Mouse (Mus musculus): ENCODE data around the gene Mindy4. TPM values are rescaled to one million over a fixed set of nuclear protein-coding genes. Genes with fewer than 3 reads are reported as not detected.

Mindy4 gene
- total RNA-seq, 1 experiment, result 3.0 TPM

DNA sequence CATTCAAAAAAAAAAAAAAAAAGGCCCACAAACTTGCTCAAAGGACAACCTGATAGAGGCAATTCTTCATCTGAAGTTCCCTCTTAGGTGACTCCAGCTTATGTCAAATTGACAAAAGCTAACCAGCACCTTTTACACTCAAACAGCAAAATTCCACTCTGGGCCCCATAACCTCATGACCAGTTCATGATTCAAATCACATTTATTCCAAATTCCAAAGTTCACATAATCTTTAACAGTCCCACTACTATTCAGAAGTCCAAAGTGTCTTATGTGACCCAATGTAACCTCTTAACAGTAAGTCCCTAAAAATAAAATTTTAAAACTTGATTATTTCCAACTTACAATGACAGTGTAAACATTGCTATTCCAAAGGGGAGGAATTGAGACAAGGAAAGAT lies 13.8 kb upstream of the Mindy4 start:
- in situ Hi-C loops (cut with MboI; ENCODE audit: low sequenced_read_pairs in 2 of 2, unreplicated experiment in 2 of 2), result no loop called here
- no peaks in the 10 kb centered on the region for H3K9me3 ChIP-seq (ENCODE audit: control insufficient read depth, insufficient read depth, low read depth, low read length)

DNA sequence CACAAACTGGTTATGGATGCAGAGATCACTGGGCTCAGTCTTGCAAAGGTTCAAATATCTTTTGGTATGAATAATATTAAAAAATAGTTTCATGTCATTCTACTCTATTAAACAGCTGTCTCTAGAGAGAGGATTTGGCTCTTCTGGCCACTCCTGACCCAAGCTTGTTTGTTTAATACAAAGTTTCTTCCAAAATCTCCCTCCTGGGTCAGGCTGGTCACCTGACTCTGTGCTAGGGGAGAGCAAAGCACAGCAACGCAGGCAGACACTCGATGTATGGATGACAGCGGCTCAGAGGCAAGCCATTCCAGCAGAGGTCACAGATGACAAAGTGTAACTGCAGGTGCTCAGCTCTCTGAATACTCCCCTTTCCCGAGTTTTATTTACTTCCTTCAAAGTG lies 11.6 kb upstream of the Mindy4 start:
- H3K36me3 ChIP-seq (ENCODE audit: control insufficient read depth, insufficient read depth, low read length, poor library complexity, severe bottlenecking), result no peaks in the 10 kb centered on the region
- no peaks in the 10 kb centered on the region for H3K4me1 ChIP-seq (ENCODE audit: control insufficient read depth in 2 of 2, insufficient read depth in 2 of 2, low read length in 2 of 2, poor library complexity in 1 of 2)
- no peak for DNase-seq (ENCODE audit: low read depth, low spot score)
- no peak for TF ChIP-seq ZNF384 (IDR thresholded peaks at IDR 0.05; ENCODE audit: low read depth, low read length)
- no peak for TF ChIP-seq MAFK (IDR thresholded peaks at IDR 0.05; ENCODE audit: insufficient read depth, low read depth, low read length)
- TF ChIP-seq HCFC1 (IDR thresholded peaks at IDR 0.05; ENCODE audit: borderline replicate concordance, insufficient read depth, low read length), result no peak
- TF ChIP-seq CHD2 (IDR thresholded peaks at IDR 0.05; ENCODE audit: low read depth, low read length), result no peak
- no peak for TF ChIP-seq ZC3H11A (IDR thresholded peaks at IDR 0.05; ENCODE audit: borderline replicate concordance, low read depth, low read length)
- no peaks in the 10 kb centered on the region; the same call in 1 of the 2 replicates for H3K9me3 ChIP-seq (ENCODE audit: control insufficient read depth, insufficient read depth, low read depth, low read length)
- H3K9ac ChIP-seq (ENCODE audit: insufficient read depth, low read depth, low read length, poor library complexity, severe bottlenecking), result no peak overlapping the region
- H3K27ac ChIP-seq (ENCODE audit: insufficient read depth, low read depth, low read length, poor library complexity, severe bottlenecking), result no peak overlapping the region
- in situ Hi-C loops (cut with MboI; ENCODE audit: low sequenced_read_pairs in 2 of 2, unreplicated experiment in 2 of 2), result no loop called here
- no peak overlapping the region for H3K4me3 ChIP-seq (ENCODE audit: insufficient read depth in 1 of 2, low read depth in 1 of 2, low read length in 2 of 2, poor library complexity in 1 of 2, severe bottlenecking in 1 of 2)

More for the DNA sequence above, 13.8 kb upstream of the Mindy4 start:
- no peak overlapping the region for H3K4me3 ChIP-seq (ENCODE audit: insufficient read depth in 1 of 2, low read depth in 1 of 2, low read length in 2 of 2, poor library complexity in 1 of 2, severe bottlenecking in 1 of 2)
- TF ChIP-seq ZC3H11A (IDR thresholded peaks at IDR 0.05; ENCODE audit: borderline replicate concordance, low read depth, low read length), result no peak
- no peak for TF ChIP-seq HCFC1 (IDR thresholded peaks at IDR 0.05; ENCODE audit: borderline replicate concordance, insufficient read depth, low read length)
- TF ChIP-seq CHD2 (IDR thresholded peaks at IDR 0.05; ENCODE audit: low read depth, low read length), result no peak
- no peak for TF ChIP-seq MAFK (IDR thresholded peaks at IDR 0.05; ENCODE audit: insufficient read depth, low read depth, low read length)
- no peak for TF ChIP-seq ZNF384 (IDR thresholded peaks at IDR 0.05; ENCODE audit: low read depth, low read length)
- H3K9ac ChIP-seq (ENCODE audit: insufficient read depth, low read depth, low read length, poor library complexity, severe bottlenecking), result no peak overlapping the region
- no peak overlapping the region for H3K27ac ChIP-seq (ENCODE audit: insufficient read depth, low read depth, low read length, poor library complexity, severe bottlenecking)
- no peak for DNase-seq (ENCODE audit: low read depth, low spot score)
- no peaks in the 10 kb centered on the region for H3K4me1 ChIP-seq (ENCODE audit: control insufficient read depth in 2 of 2, insufficient read depth in 2 of 2, low read length in 2 of 2, poor library complexity in 1 of 2)
- no peaks in the 10 kb centered on the region for H3K36me3 ChIP-seq (ENCODE audit: control insufficient read depth, insufficient read depth, low read length, poor library complexity, severe bottlenecking)

DNA sequence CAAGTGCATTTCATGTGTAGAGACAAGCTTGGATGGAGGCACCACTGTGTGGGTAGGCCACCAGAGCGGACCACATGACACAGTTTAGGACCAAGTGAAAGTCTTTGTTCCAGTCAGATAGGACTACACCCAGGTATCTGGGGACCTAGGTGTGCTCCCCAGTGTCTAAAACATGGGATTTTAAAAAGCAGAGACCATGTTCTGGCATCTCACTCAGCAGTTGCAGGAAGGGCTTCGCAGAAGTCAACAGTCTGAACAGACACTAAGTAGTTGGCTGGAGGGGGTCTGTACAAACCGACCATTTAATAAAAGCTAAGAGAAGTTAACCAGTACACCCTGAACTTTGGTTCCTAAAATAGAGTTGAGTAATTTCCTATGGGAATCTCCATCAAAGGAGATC lies 10.0 kb upstream of the Mindy4 start:
- TF ChIP-seq CHD2 (IDR thresholded peaks at IDR 0.05; ENCODE audit: low read depth, low read length) (no peak), ZNF384 (IDR thresholded peaks at IDR 0.05; ENCODE audit: low read depth, low read length) (no peak), ZC3H11A (IDR thresholded peaks at IDR 0.05; ENCODE audit: borderline replicate concordance, low read depth, low read length) (no peak), MAFK (IDR thresholded peaks at IDR 0.05; ENCODE audit: insufficient read depth, low read depth, low read length) (no peak), HCFC1 (IDR thresholded peaks at IDR 0.05; ENCODE audit: borderline replicate concordance, insufficient read depth, low read length) (no peak)
- Histone ChIP-seq H3K27ac (ENCODE audit: insufficient read depth, low read depth, low read length, poor library complexity, severe bottlenecking) (no peak overlapping the region), H3K9me3 (ENCODE audit: control insufficient read depth, insufficient read depth, low read depth, low read length) (no peaks in the 10 kb centered on the region; the same call in 1 of the 2 replicates), H3K4me1 (ENCODE audit: control insufficient read depth in 2 of 2, insufficient read depth in 2 of 2, low read length in 2 of 2, poor library complexity in 1 of 2) (no peaks in the 10 kb centered on the region), H3K4me3 (ENCODE audit: insufficient read depth in 1 of 2, low read depth in 1 of 2, low read length in 2 of 2, poor library complexity in 1 of 2, severe bottlenecking in 1 of 2) (no peak overlapping the region), H3K36me3 (ENCODE audit: control insufficient read depth, insufficient read depth, low read length, poor library complexity, severe bottlenecking) (no peaks in the 10 kb centered on the region), H3K9ac (ENCODE audit: insufficient read depth, low read depth, low read length, poor library complexity, severe bottlenecking) (no peak overlapping the region)
- no peak for DNase-seq (ENCODE audit: low read depth, low spot score)
- in situ Hi-C loops (cut with MboI; ENCODE audit: low sequenced_read_pairs in 2 of 2, unreplicated experiment in 2 of 2), result no loop called here

DNA sequence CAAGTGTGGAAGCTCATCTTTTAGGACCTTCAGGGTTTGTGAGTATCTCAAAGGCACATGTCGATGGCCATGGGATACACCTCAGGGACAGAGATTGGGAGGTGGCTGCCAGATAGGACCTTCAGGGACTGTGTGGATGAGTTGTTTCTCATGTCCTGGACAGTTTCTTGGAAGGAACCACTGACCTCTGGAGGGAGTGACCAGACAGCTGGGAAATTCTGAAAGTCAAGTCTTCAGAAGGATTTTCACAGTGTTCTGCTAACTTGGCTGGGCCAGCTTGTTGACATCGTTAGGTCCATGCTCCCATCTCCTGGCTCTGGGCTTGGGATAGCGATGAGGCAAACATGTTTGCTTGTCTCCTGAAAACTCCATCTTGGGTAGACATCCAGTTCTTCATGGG lies 4.1 kb upstream of the Mindy4 start:
- Histone ChIP-seq H3K9me3 (ENCODE audit: control insufficient read depth, insufficient read depth, low read depth, low read length) (no peaks in the 10 kb centered on the region; the same call in 1 of the 2 replicates), H3K9ac (ENCODE audit: insufficient read depth, low read depth, low read length, poor library complexity, severe bottlenecking) (no peak overlapping the region), H3K4me1 (ENCODE audit: control insufficient read depth in 2 of 2, insufficient read depth in 2 of 2, low read length in 2 of 2, poor library complexity in 1 of 2) (0 out of 4 replicates have a peak, but pooled peaks cover 0 to 2% of the 10 kb centered on the region in 2 experiments), H3K27ac (ENCODE audit: insufficient read depth, low read depth, low read length, poor library complexity, severe bottlenecking) (no peak overlapping the region), H3K4me3 (ENCODE audit: insufficient read depth in 1 of 2, low read depth in 1 of 2, low read length in 2 of 2, poor library complexity in 1 of 2, severe bottlenecking in 1 of 2) (no peak overlapping the region), H3K36me3 (ENCODE audit: control insufficient read depth, insufficient read depth, low read length, poor library complexity, severe bottlenecking) (no peaks in the 10 kb centered on the region)
- DNase-seq (ENCODE audit: low read depth, low spot score), result no peak
- TF ChIP-seq HCFC1 (IDR thresholded peaks at IDR 0.05; ENCODE audit: borderline replicate concordance, insufficient read depth, low read length) (no peak), ZNF384 (IDR thresholded peaks at IDR 0.05; ENCODE audit: low read depth, low read length) (no peak), ZC3H11A (IDR thresholded peaks at IDR 0.05; ENCODE audit: borderline replicate concordance, low read depth, low read length) (no peak), CHD2 (IDR thresholded peaks at IDR 0.05; ENCODE audit: low read depth, low read length) (no peak), MAFK (IDR thresholded peaks at IDR 0.05; ENCODE audit: insufficient read depth, low read depth, low read length) (no peak)
- in situ Hi-C loops (cut with MboI; ENCODE audit: low sequenced_read_pairs in 2 of 2, unreplicated experiment in 2 of 2), result no loop called here

DNA sequence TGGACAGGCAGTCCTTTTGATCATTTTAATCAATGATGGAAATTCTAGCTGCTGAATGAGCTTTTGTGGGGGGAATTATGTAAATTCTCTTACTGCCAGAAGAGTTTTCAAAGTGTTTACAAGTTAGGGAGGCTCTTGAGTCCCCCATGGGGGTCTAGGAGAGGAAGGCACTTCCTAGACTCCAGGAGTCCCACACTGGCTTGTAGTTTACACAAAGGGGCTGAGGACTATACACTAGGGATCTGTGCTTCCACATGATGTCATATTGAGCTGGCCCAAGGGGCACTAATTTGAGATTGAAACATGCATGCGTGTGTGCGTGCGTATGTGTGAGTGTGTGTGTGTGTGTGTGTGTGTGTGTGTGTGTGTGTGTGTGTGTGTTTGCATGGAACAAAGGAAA lies 748 bp downstream of the Mindy4 start:
- Histone ChIP-seq H3K9ac (ENCODE audit: insufficient read depth, low read depth, low read length, poor library complexity, severe bottlenecking) (no peak overlapping the region), H3K27ac (ENCODE audit: insufficient read depth, low read depth, low read length, poor library complexity, severe bottlenecking) (no peak overlapping the region), H3K4me3 (ENCODE audit: insufficient read depth in 1 of 2, low read depth in 1 of 2, low read length in 2 of 2, poor library complexity in 1 of 2, severe bottlenecking in 1 of 2) (peak overlapping the region in 1 of 2 experiments; percentile 48; a peak in 2 of 4 replicates), H3K4me1 (ENCODE audit: control insufficient read depth in 2 of 2, insufficient read depth in 2 of 2, low read length in 2 of 2, poor library complexity in 1 of 2) (0 out of 4 replicates have a peak, but pooled peaks cover 0 to 2% of the 10 kb centered on the region in 2 experiments), H3K36me3 (ENCODE audit: control insufficient read depth, insufficient read depth, low read length, poor library complexity, severe bottlenecking) (no peaks in the 10 kb centered on the region), H3K9me3 (ENCODE audit: control insufficient read depth, insufficient read depth, low read depth, low read length) (no peaks in the 10 kb centered on the region)
- TF ChIP-seq CHD2 (IDR thresholded peaks at IDR 0.05; ENCODE audit: low read depth, low read length) (no peak), MAFK (IDR thresholded peaks at IDR 0.05; ENCODE audit: insufficient read depth, low read depth, low read length) (no peak), ZNF384 (IDR thresholded peaks at IDR 0.05; ENCODE audit: low read depth, low read length) (no peak), HCFC1 (IDR thresholded peaks at IDR 0.05; ENCODE audit: borderline replicate concordance, insufficient read depth, low read length) (no peak), ZC3H11A (IDR thresholded peaks at IDR 0.05; ENCODE audit: borderline replicate concordance, low read depth, low read length) (no peak)
- DNase-seq (ENCODE audit: low read depth, low spot score), result no peak
- in situ Hi-C loops (cut with MboI; ENCODE audit: low sequenced_read_pairs in 2 of 2, unreplicated experiment in 2 of 2), result no loop called here
